Mouse (Mus musculus): ENCODE data around the gene Zfp428. TPM values are rescaled to one million over a fixed set of nuclear protein-coding genes. Genes with fewer than 3 reads are reported as not detected.
A peak's percentile ranks its signal among the peaks of the same experiment; 100 is the strongest.
"Not testable (repeated sequence)": the region's sequence is repeated elsewhere in the genome, so short reads cannot be mapped to it uniquely, and the experiment has no call there.

Zfp428 gene
- total RNA-seq, 2 experiments from 2014 or later = 12.6 to 15.9 TPM

GRCm38 (mm10) chr7:24517077-24517476 is 10.3 kb downstream of the Zfp428 start:
- no peak for DNase-seq (ENCODE audit: low spot score in 2 of 2)

- no peak for DNase-seq (ENCODE audit: low spot score in 2 of 2)
Observed at GRCm38 (mm10) chr7:24517654-24518053, 10.8 kb downstream of the Zfp428 start.

- DNase-seq (ENCODE audit: low spot score in 2 of 2) = no peak
Observed at GRCm38 (mm10) chr7:24519130-24519529, 12.3 kb downstream of the Zfp428 start.

- DNase-seq (ENCODE audit: low spot score in 2 of 2) = not testable (repeated sequence)
Observed at GRCm38 (mm10) chr7:24520054-24520453, 13.2 kb downstream of the Zfp428 start.

GRCm38 (mm10) chr7:24522805-24523204 is 16.0 kb downstream of the Zfp428 start:
- DNase-seq (ENCODE audit: low spot score in 2 of 2) = no peak

GRCm38 (mm10) chr7:24523723-24524122 is 16.9 kb downstream of the Zfp428 start:
- no peak for DNase-seq (ENCODE audit: low spot score in 2 of 2)

- no peak for DNase-seq (ENCODE audit: low spot score in 2 of 2)
Observed at GRCm38 (mm10) chr7:24524978-24525377, 18.2 kb downstream of the Zfp428 start.

GRCm38 (mm10) chr7:24525686-24526420 is 19.0 kb downstream of the Zfp428 start:
- DNase-seq (ENCODE audit: low spot score in 2 of 2) = no peak

- DNase-seq (ENCODE audit: low spot score in 2 of 2) = no peak
Observed at GRCm38 (mm10) chr7:24528861-24529260, 22.1 kb downstream of the Zfp428 start.

- DNase-seq (ENCODE audit: low spot score in 2 of 2) = no peak
Observed at GRCm38 (mm10) chr7:24529580-24529979, 22.8 kb downstream of the Zfp428 start.

- peak; percentile 98 for DNase-seq (ENCODE audit: low spot score in 2 of 2)
Observed at GRCm38 (mm10) chr7:24530062-24530931, 23.5 kb downstream of the Zfp428 start, which contains the start of gene Irgq. Irgq (plus strand) TSS chr7:24530689.

- peak; percentile 59 to 82 for DNase-seq (ENCODE audit: low spot score in 2 of 2)
Observed at GRCm38 (mm10) chr7:24531211-24531971, 24.6 kb downstream of the Zfp428 start.

- no peak for DNase-seq (ENCODE audit: low spot score in 2 of 2)
Observed at GRCm38 (mm10) chr7:24533031-24533571, 26.3 kb downstream of the Zfp428 start.

- no peak for DNase-seq (ENCODE audit: low spot score in 2 of 2)
Observed at GRCm38 (mm10) chr7:24533806-24534205, 27.0 kb downstream of the Zfp428 start.

- no peak for DNase-seq (ENCODE audit: low spot score in 2 of 2)
Observed at GRCm38 (mm10) chr7:24534301-24534700, 27.5 kb downstream of the Zfp428 start.

GRCm38 (mm10) chr7:24537081-24537480 is 30.3 kb downstream of the Zfp428 start:
- DNase-seq (ENCODE audit: low spot score in 2 of 2) = no peak

GRCm38 (mm10) chr7:24537591-24537990 is 30.8 kb downstream of the Zfp428 start:
- DNase-seq (ENCODE audit: low spot score in 2 of 2) = no peak

- DNase-seq (ENCODE audit: low spot score in 2 of 2) = no peak
Observed at GRCm38 (mm10) chr7:24538154-24538553, 31.3 kb downstream of the Zfp428 start.

GRCm38 (mm10) chr7:24538701-24539100 is 31.9 kb downstream of the Zfp428 start:
- no peak for DNase-seq (ENCODE audit: low spot score in 2 of 2)

- DNase-seq (ENCODE audit: low spot score in 2 of 2) = no peak
Observed at GRCm38 (mm10) chr7:24539686-24540085, 32.9 kb downstream of the Zfp428 start.

GRCm38 (mm10) chr7:24544506-24544905 is 37.7 kb downstream of the Zfp428 start:
- DNase-seq (ENCODE audit: low spot score in 2 of 2) = no peak

Measured in gastrocnemius, postnatal 4 days (tissue).